Mouse (Mus musculus) c-Kit-negative CD71-positive TER-119-positive erythroid progenitor cells, embryonic 14.5 days (primary cell): ENCODE measurements around the gene Slc25a21.

Experiments
- DNase-seq: peaks from one replicate; pipeline ENCODE4 v3.0.0-alpha.2; 2013; ENCODE audit warnings: low read depth, low spot score

Slc25a21 gene

GRCm38 (mm10) chr12:56773941-56774340 is 423.3 kb downstream of the Slc25a21 start:
- no peak for DNase-seq

GRCm38 (mm10) chr12:56769421-56769820 is 427.9 kb downstream of the Slc25a21 start:
- no peak for DNase-seq

DNA sequence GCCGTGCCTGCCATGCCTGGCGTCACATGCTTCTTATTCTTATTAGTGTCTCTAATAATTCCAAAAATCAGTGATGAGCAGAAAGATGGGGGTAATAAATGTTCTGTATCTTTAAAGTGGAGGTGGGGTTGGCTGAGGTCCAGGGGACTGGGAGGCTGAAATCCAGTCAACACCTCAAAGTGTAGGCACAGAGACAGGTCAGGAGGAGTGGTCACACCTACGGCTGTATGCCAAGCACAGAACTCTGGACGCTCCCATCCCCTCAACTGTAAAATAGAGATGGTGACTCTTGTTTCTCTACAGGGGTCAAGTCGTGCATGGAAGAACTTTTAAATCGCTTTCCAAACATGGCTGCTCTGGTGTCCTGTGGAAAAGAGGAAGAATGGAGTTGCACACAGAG is 429.8 kb downstream of the Slc25a21 start:
- no peak for DNase-seq

DNA sequence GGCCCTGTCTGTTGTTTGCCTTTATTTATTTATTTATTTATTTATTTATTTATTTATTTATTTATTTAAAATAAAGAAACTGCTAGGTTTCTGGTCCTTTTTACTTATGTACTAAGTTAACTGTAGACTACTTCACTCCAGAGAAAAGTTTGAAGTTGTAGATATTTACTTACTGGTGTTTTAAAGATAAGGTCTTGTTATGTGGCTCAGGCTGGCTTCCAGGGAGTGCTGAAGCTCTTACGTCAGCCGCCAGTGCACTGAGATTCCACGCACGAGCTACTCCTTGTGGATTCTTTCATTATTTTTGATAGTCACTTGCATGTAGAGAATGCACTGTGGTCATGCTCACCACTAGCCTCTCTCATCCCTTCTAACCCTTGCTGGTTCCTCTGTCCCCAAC is 460.2 kb downstream of the Slc25a21 start:
- DNase-seq: no peak

DNA sequence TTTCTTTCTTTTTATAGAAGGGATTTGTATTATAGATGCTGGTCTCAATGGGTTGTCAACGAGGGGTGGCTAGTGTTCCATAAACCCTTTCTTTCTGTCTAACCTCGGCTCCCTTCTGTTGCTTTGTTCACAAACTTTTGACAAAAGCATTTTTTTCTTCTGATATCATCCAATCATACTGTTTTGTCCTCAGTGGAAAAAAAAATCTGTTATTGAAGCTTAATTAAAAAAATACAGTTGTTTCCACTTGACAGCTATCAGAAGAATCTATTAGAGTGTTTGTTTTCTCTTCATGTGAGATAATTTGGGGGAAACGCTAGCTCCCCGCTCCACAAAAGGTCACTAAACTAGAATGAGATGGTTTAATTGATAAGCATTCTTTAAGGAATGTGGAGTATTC is 469.6 kb downstream of the Slc25a21 start:
- DNase-seq: no peak

GRCm38 (mm10) chr12:56718707-56719051 is 478.6 kb downstream of the Slc25a21 start:
- DNase-seq: no peak

GRCm38 (mm10) chr12:56717971-56718706 is 479.1 kb downstream of the Slc25a21 start:
- no peak for DNase-seq

- DNase-seq: no peak
Observed at GRCm38 (mm10) chr12:56701004-56701403, 496.3 kb downstream of the Slc25a21 start.

DNA sequence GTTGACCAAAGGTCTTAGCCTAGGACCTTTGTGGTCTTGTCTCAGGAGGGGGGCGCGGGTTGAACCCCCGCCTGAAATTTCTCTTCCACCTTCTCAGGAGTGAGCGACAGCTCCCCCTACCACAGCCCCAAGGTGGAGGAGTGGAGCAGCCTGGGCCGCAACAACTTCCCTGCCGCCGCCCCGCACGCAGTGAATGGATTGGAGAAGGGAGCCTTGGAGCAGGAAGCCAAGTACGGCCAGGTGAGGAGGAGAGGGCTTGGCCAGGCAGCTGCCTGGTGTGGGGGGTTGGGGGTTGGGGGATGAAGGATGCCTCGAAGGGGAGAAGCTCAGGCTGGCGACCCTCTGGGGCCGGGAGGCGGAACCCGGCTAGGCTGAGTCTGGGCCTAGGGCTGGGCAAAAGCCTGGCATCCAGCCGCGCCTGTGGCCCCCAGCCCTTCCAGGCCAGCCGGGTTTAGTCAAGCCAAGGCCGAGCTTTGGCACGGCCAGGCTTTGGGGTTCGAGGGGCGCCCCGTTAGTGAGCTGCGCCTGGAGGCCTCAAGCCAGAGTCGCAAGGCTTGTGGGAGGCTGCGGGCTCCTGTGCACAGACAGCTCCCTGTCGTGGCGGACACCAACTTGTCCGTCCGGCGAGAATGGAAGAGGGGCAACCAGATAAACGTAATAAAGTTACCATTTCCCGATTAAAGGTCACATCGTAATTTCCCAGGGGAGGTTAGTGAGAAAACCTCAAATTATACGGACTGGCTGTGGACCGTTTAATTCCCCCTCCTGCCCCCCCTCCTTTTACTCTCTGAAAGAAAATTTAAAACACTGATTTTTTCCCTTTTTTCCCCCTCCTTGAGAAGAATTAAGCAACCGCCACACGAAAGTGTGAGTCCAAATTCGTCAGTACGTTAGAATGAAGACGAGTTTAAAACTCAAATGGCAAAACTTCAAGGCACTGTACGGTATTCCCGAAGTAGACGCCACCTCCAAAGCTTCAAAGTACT is 497.1 kb downstream of the Slc25a21 start:
- DNase-seq: no peak

DNA sequence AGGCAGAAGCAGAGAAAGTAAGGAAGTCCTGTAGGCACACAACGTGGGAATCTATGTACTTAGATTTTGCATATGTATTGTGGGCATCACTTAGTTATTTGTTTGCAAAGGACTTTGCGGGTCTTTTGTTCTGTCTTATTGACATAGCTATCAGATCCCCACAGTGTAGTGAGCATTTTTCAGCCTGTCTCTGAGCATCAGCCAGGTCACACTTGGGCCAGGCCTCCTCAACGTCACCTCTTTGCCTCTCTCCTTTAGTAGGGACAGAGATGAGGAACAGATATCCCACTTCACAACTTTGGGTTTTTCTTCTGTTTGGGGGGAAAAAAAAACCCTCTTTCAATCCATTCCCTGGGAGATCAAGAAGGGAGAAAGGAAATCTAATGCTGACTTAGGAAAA is 497.9 kb downstream of the Slc25a21 start:
- DNase-seq: no peak

- no peak for DNase-seq
Observed at GRCm38 (mm10) chr12:56698191-56698980, 498.9 kb downstream of the Slc25a21 start.

DNA sequence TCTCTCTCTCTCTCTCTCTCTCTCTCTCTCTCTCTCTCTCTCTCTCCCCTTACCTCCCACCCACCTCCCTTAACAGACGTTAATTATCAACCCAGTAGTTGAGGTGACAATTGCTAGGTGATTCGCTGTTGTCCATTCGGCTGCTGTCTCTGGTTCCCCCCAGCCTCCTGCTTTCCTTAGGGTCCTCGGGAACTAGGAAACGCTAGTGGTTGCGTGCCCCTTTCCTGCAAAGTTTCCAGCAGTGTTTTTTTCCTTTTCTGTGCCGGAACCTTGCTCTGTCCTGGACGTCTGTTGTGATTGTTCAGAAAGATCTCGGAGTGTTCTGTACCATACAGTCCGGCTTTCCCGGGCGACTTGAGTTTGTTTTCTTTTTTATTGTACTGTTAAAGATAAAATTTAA is 499.5 kb downstream of the Slc25a21 start:
- no peak for DNase-seq

- no peak for DNase-seq
Observed at GRCm38 (mm10) chr12:56697011-56697740, 500.1 kb downstream of the Slc25a21 start.

DNA sequence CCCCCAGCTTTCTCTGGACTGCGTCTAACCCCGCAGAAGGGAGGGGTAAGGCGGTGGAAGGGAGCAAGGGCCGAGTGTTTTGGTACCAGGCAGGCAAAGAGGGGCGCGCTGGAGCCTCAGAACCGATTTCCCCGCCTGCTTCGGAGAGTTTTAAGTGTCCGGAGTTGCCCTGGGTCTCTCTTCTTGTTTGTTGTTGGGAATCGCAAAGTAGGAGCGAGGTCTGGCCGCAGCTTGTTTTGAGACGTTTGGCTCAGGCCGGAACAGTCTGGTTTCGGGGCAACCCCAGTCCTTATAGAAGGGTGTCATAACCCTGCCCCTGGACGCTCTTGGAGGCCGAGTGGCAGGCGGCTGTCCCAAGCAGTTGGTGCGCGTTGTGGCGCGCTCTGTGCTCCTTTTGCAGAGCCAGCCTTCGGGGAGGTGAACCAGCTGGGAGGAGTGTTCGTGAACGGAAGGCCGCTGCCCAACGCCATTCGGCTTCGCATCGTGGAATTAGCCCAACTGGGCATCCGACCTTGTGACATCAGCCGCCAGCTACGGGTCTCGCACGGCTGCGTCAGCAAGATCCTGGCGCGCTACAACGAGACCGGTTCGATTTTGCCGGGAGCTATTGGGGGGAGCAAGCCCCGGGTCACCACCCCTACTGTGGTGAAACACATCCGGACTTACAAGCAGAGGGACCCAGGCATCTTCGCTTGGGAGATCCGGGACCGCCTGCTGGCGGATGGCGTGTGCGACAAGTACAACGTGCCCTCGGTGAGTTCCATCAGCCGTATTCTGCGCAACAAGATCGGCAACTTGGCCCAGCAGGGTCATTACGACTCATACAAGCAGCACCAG is 500.9 kb downstream of the Slc25a21 start:
- no peak for DNase-seq

DNA sequence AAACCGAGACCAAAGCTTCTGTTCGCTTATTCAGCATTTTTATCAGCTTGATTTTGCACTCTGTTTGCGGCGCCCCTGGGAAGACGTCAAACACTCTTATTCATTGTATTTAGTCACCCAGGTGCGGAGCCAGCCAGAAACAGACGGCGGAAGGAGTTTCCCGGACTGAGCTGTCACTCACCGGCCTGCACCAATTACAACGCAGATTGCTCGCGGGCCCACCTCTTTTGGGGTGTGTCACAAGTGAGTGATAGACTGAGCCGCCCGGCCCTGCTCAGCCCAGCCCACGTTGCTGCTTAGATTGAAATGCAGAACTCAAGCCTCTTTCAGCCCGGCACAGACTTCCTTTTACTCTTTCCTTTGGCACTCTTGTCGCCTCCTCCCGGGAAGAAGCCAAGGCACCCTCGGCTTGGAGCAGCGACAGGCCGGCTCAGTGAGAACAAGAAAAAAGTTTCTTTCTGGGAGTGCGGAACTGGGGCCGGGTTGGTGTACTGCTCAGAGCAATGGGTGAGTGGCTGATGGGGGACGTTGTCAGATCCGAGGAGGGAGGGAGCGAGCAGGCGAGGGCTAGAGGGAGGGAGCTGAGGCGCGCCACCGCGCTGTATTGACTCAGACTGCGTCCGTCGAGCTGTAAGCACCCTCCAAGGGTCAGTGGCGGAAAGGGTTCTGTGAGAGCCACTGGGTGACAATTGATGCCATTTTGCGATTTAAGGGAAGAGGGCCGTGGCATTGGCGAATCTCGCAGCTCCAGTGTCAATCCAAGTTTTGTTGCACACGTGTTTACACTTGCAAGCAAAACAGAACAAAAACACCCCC is 501.7 kb downstream of the Slc25a21 start:
- no peak for DNase-seq

GRCm38 (mm10) chr12:56694936-56695335 is 502.3 kb downstream of the Slc25a21 start:
- DNase-seq: no peak

GRCm38 (mm10) chr12:56694361-56694760 is 502.9 kb downstream of the Slc25a21 start:
- DNase-seq: no peak

- no peak for DNase-seq
Observed at GRCm38 (mm10) chr12:56693411-56694098, 503.7 kb downstream of the Slc25a21 start.

DNA sequence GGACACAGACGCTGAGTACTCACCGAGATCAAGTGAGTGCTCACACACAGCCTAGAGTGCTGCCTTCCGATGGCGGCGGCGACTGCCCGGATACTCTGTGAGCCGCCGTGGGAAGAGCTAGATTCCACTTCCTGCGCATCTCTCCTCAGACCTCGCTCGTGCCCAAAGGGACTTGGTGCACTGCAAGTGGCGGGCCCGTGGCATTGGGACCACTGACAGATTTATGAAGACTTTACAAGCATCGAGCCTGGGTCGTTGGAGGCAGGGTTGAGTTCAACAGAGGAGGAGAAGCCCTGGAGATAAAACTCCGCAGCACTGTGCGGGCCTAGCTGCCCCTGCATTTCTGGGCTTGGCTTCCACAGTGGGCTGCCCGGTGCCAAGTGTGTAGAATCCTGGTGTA is 504.7 kb downstream of the Slc25a21 start:
- no peak for DNase-seq
